Mouse (Mus musculus): ENCODE results near the gene Clcnkb. TPM values are rescaled to one million over a fixed set of nuclear protein-coding genes. Genes with fewer than 3 reads are reported as not detected.

The Clcnkb gene
- total and polyA plus RNA-seq, 3 experiments, result 0.43 to 2.1 (median 0.57) TPM

DNA sequence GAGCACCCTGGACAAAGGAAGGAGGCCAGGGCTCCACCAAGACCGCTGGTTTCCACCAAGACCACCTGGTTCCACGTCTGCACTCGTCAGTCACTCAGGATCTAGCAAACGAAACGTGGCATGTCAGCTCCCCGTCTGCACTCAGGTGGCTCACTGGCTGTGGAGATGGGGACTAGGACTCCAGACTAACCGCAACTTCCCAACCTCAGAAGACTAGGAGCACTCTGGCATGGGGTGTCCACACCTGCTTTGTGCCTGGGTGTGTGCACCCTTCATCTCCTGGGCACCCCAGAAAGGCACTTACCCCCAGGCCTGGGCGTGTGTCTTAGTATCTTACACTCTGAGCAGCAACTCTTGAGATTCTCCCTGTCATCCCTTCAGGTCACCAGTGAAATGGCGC, 44.0 kb upstream of the Clcnkb start:
- 89% methylated on average over 9 of the region's 9 CpGs for WGBS
- H3K27ac ChIP-seq, result no peak overlapping the region
- intact Hi-C loops (cut with DNase I), result loop anchor here (2.0 kb wide), 1 partner anchor 29 kb away; no protein-coding TSS in a partner anchor
- H3K79me2 ChIP-seq (replicated peaks; ENCODE audit: control insufficient read depth, insufficient read depth, low read length), result peaks cover 4% of the 10 kb centered on the region
- no peaks in the 10 kb centered on the region for H3K27me3 ChIP-seq (ENCODE audit: control insufficient read depth, insufficient read depth, low read length)
- H3K36me3 ChIP-seq (ENCODE audit: control insufficient read depth, insufficient read depth, low read length), result no peaks in the 10 kb centered on the region
- no peak overlapping the region for H3K9ac ChIP-seq (ENCODE audit: low read depth, low read length)
- H3K4me1 ChIP-seq (ENCODE audit: control insufficient read depth, insufficient read depth, low read length), result peaks cover 2% of the 10 kb centered on the region; the same call in 1 of the 2 replicates
- H3K4me3 ChIP-seq, result no peak overlapping the region
- no peak for DNase-seq
- TF ChIP-seq EP300 (IDR thresholded peaks at IDR 0.05; ENCODE audit: insufficient read depth, low read depth, low read length) (no peak), POLR2A (IDR thresholded peaks at IDR 0.05; ENCODE audit: insufficient read depth, low read depth, low read length) (no peak), CTCF (IDR thresholded peaks at IDR 0.05) (no peak)

DNA sequence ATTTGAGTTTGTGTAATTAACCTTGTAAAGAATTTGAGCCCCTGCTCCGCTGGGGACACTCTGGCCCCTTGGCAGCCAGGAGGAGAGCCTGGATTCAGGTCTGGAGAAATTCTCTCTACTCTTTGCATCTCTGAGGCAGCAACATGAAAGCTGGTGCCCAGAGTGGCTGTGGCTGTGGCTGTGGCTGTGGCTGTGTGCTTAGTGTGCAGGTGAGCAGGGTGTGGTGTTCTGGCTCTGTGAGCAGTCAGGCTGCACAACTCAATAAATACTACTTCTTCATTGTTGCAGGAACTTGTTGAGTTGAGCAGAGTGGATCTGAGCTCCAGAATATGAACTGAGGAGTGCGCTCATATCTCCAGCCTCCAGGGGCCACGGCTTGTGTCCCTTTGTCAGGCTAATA, 43.1 kb upstream of the Clcnkb start:
- no peak overlapping the region for H3K9ac ChIP-seq (ENCODE audit: low read depth, low read length)
- intact Hi-C loops (cut with DNase I), result no loop called here
- 90% methylated on average over 3 of the region's 3 CpGs for WGBS
- TF ChIP-seq CTCF (IDR thresholded peaks at IDR 0.05), result no peak
- no peak for TF ChIP-seq POLR2A (IDR thresholded peaks at IDR 0.05; ENCODE audit: insufficient read depth, low read depth, low read length)
- no peak for TF ChIP-seq EP300 (IDR thresholded peaks at IDR 0.05; ENCODE audit: insufficient read depth, low read depth, low read length)
- H3K79me2 ChIP-seq (replicated peaks; ENCODE audit: control insufficient read depth, insufficient read depth, low read length), result peaks cover 4% of the 10 kb centered on the region
- no peaks in the 10 kb centered on the region for H3K36me3 ChIP-seq (ENCODE audit: control insufficient read depth, insufficient read depth, low read length)
- DNase-seq, result no peak
- H3K27me3 ChIP-seq (ENCODE audit: control insufficient read depth, insufficient read depth, low read length), result no peaks in the 10 kb centered on the region
- H3K4me3 ChIP-seq, result no peak overlapping the region
- peaks cover 2% of the 10 kb centered on the region; the same call in 1 of the 2 replicates for H3K4me1 ChIP-seq (ENCODE audit: control insufficient read depth, insufficient read depth, low read length)
- no peak overlapping the region for H3K27ac ChIP-seq

- peak overlapping the region; percentile 54 for H3K27ac ChIP-seq
- intact Hi-C loops (cut with DNase I), result no loop called here
- 31% methylated on average over 7 of the region's 7 CpGs for WGBS
- H3K79me2 ChIP-seq (replicated peaks; ENCODE audit: control insufficient read depth, insufficient read depth, low read length), result peaks cover 7% of the 10 kb centered on the region
- peaks cover 2% of the 10 kb centered on the region; the same call in 1 of the 2 replicates for H3K4me1 ChIP-seq (ENCODE audit: control insufficient read depth, insufficient read depth, low read length)
- H3K36me3 ChIP-seq (ENCODE audit: control insufficient read depth, insufficient read depth, low read length), result no peaks in the 10 kb centered on the region
- TF ChIP-seq POLR2A (IDR thresholded peaks at IDR 0.05; ENCODE audit: insufficient read depth, low read depth, low read length), result no peak
- no peak for TF ChIP-seq CTCF (IDR thresholded peaks at IDR 0.05)
- TF ChIP-seq EP300 (IDR thresholded peaks at IDR 0.05; ENCODE audit: insufficient read depth, low read depth, low read length), result no peak
- H3K9ac ChIP-seq (ENCODE audit: low read depth, low read length), result no peak overlapping the region
- H3K27me3 ChIP-seq (ENCODE audit: control insufficient read depth, insufficient read depth, low read length), result no peaks in the 10 kb centered on the region
- H3K4me3 ChIP-seq, result no peak overlapping the region
- DNase-seq, result peak in 1 of 2 experiments; percentile 67
These were observed 42.4 kb upstream of the Clcnkb start for GRCm38 (mm10) chr4:141458236-141458635.

GRCm38 (mm10) chr4:141456193-141456938, 40.6 kb upstream of the Clcnkb start:
- Histone ChIP-seq H3K79me2 (replicated peaks; ENCODE audit: control insufficient read depth, insufficient read depth, low read length) (peaks cover 7% of the 10 kb centered on the region), H3K27ac (no peak overlapping the region), H3K9ac (ENCODE audit: low read depth, low read length) (no peak overlapping the region), H3K4me1 (ENCODE audit: control insufficient read depth, insufficient read depth, low read length) (peaks cover 2% of the 10 kb centered on the region; the same call in 1 of the 2 replicates), H3K4me3 (no peak overlapping the region), H3K36me3 (ENCODE audit: control insufficient read depth, insufficient read depth, low read length) (no peaks in the 10 kb centered on the region), H3K27me3 (ENCODE audit: control insufficient read depth, insufficient read depth, low read length) (no peaks in the 10 kb centered on the region)
- no peak for DNase-seq
- intact Hi-C loops (cut with DNase I), result no loop called here
- TF ChIP-seq CTCF (IDR thresholded peaks at IDR 0.05) (no peak), EP300 (IDR thresholded peaks at IDR 0.05; ENCODE audit: insufficient read depth, low read depth, low read length) (no peak), POLR2A (IDR thresholded peaks at IDR 0.05; ENCODE audit: insufficient read depth, low read depth, low read length) (no peak)
- WGBS, result 95% methylated on average over 14 of the region's 14 CpGs

DNA sequence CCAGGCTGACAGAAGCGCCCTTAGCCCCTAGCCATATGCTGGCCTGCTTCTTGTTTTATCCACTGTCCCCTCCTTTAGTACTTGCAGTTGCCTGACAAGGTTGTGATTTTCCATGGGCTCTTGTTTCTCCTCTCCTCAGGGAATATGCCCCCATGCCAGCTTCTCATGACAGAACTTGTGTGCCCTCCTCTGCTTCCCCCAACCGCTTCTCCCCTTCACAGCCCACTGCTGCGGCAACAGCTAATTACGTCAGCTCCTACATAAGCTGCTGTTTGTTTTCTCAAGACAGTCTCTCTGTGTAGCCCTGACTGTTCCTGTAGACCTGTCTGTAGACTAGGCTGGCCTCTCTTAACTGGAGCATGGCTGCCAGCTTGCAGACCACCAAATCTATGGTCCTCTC, 39.7 kb upstream of the Clcnkb start:
- no peak overlapping the region for H3K4me3 ChIP-seq
- H3K27me3 ChIP-seq (ENCODE audit: control insufficient read depth, insufficient read depth, low read length), result no peaks in the 10 kb centered on the region
- peaks cover 2% of the 10 kb centered on the region; the same call in 1 of the 2 replicates for H3K4me1 ChIP-seq (ENCODE audit: control insufficient read depth, insufficient read depth, low read length)
- H3K36me3 ChIP-seq (ENCODE audit: control insufficient read depth, insufficient read depth, low read length), result no peaks in the 10 kb centered on the region
- no peak for DNase-seq
- H3K9ac ChIP-seq (ENCODE audit: low read depth, low read length), result no peak overlapping the region
- TF ChIP-seq POLR2A (IDR thresholded peaks at IDR 0.05; ENCODE audit: insufficient read depth, low read depth, low read length) (no peak), EP300 (IDR thresholded peaks at IDR 0.05; ENCODE audit: insufficient read depth, low read depth, low read length) (no peak), CTCF (IDR thresholded peaks at IDR 0.05) (no peak)
- no peak overlapping the region for H3K27ac ChIP-seq
- 91% methylated on average over 4 of the region's 4 CpGs for WGBS
- peaks cover 7% of the 10 kb centered on the region for H3K79me2 ChIP-seq (replicated peaks; ENCODE audit: control insufficient read depth, insufficient read depth, low read length)
- intact Hi-C loops (cut with DNase I), result no loop called here
